Mouse (Mus musculus) embryonic fibroblast, embryonic 13.5 days (primary cell): Measurements from ENCODE around the gene Cdc42.

ENCODE experiments used
- CTCF ChIP-seq: IDR thresholded peaks from 2 replicates; pipeline ENCODE4 v1.5.1; 2011; ENCODE audit warnings: mild to moderate bottlenecking, control low read depth, low read length, moderate library complexity, borderline replicate concordance; ENCODE audit not compliant: insufficient read depth
- POLR2A ChIP-seq: IDR thresholded peaks from 2 replicates; pipeline ENCODE4 v1.6.1; 2011; ENCODE audit warnings: low read depth, mild to moderate bottlenecking, control low read depth, low read length, moderate library complexity

GRCm38 (mm10) chr4:137379713-137380255, 22.3 kb upstream of the Cdc42 start:
- TF ChIP-seq POLR2A (no peak), CTCF (no peak)
